Mouse (Mus musculus): Measurements from ENCODE around the gene Trim37.

Trim37 gene

DNA sequence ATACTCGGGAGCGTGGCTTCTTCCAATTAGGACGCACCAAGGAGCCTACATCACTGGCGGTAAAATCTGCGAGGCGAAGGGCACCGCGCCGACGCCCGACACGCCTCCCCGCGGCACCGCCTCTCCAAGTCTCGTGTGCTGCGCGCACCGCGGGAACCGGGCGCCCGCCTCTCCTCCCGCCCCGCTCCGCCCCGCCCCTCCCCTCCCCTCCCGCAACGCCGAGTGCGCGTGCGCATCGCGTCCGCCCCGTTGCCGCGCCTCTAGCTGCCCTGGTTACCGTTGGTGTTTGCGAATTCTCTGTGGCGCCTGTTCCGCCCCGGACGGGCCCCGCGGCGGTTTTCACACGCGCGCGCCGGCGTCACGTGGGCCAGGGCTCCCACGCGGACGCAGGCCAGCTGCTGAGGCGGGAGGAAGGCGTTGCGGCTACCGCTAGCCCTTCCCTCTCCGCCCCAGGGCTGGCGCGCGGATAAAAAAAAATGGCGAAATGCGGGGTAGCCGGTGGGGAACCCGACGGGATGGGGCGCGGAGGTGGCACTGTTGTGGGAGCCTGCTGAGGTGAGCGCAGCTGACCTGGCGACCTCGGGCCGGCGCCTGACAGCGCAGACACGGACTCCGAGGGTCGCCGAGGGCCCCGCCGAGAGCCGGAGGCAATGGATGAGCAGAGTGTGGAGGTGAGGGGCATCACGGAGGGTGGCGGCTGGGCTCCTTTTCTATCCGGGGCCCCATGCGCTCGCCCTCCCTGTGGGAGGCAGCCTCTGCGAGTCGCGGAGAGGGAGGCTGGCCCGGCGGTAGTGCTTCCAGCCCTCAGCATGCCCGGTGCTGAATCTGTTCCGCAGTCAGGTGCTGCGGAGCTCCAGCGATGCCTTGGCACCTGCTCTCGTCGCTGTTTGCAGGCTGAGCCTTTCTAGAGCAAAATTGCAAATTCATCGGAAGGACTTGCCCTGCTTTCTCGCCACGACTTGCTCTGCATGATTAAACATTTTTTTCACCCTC, at the start of gene Trim37:
Gene Trim37, plus strand, starts transcription at position 254 of the 993 bp plus-strand sequence.
- DNase-seq (ENCODE audit: low spot score): peak; percentile 86

DNA sequence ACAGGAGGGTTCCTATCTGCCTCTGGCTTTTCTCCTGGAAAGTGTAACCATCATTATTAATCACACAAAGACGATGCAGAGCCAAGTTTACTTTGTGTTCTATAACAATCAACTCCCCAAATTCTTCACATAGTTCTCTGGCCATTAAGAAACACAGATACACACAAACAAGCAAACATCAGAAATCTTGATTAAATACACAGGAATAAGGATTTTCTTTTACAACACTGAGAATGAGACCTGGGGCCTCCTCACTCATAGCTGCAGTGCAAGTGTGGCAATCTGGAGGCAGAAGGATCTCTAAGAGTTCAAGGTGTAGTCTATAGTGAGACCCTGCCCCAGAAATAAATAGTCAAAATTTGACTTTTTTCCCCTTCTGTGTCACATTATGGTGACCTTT, 43.2 kb upstream of the Trim37 start:
- DNase-seq (ENCODE audit: low spot score): no peak

DNA sequence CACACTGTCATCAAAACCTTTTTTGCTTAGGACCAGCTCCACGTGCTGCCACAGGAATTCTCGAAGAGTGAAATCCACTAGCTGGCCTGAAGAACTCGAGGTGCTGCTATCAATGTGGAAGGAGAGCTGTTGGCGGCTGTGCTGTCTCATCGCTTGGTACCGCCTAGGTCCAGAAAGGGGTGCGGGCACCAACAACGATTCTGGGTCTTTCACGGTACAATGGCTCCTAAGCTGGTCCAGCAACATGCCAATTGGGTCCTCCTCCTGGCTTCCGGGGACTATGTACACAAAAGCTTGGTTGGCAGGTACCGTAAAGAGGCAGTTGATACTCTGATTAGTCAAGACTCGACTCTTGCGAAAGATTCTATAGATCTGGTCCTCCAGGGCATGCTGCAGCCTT, 41.4 kb upstream of the Trim37 start:
- no peak for DNase-seq (ENCODE audit: low spot score)

DNA sequence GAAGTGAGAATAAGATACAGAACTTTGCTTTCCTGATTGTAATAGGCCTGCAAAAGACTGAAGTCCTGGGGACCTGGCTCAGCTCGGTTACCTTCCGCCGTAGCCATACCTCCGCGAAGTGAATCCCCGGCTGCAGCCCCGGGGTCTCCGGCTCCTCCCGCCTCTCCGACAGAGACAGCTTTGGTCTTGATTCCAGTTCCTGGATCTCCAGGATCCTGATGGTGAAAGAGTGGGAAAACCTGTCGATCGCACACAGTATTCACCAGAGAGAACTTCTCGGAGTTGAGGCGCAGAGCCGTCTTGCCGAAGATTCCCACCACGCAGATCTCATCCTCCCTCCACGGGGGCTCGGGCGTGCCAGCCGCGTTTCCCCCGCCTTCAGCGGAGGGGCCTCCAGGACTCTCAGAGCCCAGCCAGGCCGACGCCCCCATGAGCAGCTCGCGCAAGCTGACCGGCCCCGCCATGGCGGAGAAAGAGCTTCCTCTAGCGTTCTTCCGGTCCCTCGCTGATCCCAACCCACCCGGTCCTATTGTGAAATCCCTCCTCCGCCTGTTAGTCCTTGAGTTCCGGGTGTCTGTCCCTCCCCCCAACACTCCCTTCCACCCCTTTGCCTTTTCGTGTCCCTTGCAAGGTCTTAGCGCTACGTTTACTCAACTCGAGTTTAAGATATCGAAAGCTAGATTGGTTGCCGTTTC, 40.4 kb upstream of the Trim37 start, which contains the start of gene Smg8:
Gene Smg8, minus strand, starts transcription at position 485 of the 695 bp plus-strand sequence.
- DNase-seq (ENCODE audit: low spot score): peak; percentile 82

DNA sequence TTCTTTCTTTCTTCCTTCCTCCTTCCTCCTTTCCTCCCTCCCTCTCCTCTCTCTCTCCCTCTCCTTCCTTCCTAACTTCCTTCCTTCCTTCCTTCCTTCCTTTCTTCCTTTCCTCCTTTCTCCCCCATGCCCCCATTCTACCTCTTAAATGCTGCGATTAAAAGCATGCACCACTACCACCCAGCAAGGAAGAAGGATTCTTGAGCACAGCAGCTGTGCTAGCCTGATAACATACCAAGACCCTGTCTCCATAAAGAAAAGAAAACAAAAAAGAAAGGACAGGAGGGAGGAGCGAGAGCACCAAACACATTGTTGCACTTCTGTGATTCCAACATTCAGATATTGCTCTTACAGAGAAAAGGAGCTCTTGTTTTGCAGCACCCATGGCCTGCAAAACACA, 39.7 kb upstream of the Trim37 start:
- DNase-seq (ENCODE audit: low spot score): no peak

DNA sequence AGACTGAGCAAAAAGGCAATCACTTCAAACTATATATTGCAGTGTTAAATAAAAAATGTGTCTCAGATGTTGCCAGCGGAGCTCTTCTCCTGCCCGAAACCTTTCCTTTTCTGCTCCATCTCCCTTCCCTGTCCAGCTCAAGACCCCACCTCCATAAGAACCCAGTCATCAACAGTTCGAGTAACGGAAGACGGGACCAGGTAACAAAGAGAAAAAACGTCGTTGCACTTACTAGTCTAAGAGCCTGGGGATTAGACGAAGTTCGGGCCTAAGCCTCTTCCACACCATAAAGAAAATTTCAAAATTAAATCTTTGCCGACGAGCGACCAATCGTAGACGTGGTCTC, 18.5 kb upstream of the Trim37 start, which contains the start of gene Prr11:
Gene Prr11, minus strand, starts transcription at position 300 of the 346 bp plus-strand sequence.
- no peak for DNase-seq (ENCODE audit: low spot score)

DNA sequence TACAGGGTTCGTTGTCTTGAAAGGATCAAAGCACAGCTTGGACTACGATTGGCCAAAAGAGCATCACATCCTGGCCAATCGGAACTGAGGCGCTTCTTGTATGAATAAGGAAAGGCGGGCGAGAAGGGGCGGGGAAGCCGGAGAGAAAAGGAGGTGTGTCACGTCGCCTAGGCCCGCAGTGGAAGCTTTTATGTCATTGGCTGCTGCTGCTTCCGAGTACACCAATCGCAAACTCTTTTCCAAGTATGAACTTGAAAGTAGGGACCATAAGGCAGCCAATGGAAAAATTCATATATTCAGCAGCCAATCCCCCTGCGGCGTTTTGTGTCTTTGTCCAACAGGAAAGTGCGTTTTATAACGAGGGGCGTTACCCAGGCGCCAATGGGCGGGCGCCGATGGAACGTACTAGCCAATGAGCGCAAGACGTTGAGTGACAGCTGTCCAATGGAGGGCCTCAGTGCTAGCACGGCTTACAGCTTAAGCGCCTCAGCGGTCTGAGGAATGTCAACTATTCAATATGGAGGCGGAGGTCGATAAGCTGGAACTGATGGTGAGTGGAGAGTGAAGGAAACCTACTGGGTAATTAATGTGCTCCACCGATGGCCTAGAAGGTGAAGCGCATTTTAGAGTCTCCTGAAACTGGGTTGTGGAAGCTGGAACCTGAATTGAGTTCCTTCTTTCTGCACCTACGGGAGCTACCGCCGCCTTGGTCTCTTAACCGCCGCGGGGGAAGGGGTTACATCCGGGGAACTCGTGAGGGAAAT, 17.9 kb upstream of the Trim37 start, which contains the start of gene Ska2:
Gene Ska2, plus strand, starts transcription at position 480 of the 764 bp plus-strand sequence.
- peak; percentile 95 for DNase-seq (ENCODE audit: low spot score)

DNA sequence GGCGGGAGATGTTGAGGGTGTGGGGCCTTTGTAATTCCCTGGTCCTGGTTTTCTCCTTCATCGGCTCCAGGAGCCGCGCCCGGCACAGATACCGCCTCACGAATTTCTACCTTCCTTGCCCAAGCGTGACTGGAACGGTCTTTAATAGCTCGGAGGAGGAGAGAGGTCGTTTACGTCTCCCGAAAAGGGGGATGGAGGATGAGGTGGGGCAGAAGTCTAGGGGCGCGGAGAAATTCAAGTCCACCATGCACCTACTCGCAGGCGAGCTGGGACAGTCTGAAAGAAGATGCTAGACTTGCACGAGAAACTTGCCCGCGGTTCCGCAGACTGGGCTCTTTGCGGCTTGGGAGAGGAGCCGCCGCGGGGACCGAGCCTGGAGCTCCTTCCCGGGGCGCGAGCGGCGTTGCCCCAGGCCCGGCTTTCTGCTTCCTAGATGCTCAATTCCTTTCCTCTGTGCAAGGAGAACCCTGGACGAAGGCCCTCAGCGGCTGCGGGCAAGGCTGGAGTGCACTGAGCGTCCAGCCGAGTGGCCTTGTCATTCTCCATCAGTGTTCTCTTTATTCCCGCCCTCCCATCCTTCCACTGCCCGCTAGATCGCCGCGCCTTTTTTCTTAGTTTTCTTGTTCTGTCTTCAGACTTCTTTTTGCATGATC, 17.2 kb upstream of the Trim37 start:
- peak; percentile 59 for DNase-seq (ENCODE audit: low spot score)

GRCm38 (mm10) chr11:87110172-87110909, 16.5 kb upstream of the Trim37 start:
- no peak for DNase-seq (ENCODE audit: low spot score)

DNA sequence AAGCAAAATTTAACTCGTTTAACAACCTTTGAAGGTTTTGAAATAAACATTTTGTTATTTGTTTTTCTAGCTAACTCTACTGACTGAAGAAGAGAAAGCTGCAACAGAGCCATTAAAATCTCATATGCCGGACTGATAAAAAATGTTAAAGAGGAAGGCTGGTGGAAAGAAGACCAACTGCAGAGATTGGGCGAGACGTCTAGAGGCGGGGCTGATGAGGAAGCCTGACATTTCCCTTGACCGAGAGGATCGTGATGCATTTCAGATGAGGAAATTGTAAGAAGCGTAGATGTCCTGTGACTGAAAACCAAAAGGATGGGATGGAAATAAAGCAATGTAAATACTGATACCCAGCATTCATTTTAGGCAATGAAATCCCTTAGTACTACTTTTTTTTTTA, 5.0 kb upstream of the Trim37 start:
- no peak for DNase-seq (ENCODE audit: low spot score)

DNA sequence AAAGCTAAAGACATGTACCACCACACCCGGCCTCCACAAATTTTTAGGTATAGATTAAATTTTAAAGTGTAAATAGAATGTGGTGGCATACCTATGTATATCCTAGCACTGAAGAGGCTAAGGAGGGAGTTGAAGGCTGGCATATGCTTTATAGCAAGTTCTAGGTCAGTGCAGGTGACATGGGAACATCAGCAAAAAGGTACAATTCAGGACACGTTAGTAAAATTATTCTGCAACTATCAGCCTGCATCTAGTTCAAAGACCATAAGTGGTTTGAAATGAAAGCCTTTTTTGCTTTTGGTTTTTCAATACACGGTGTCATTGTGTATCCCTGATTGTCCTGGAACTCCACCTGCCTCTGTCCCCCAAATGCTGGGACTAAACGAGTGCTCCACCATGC, 1.3 kb upstream of the Trim37 start:
- no peak for DNase-seq (ENCODE audit: low spot score)

GRCm38 (mm10) chr11:87126281-87126823, 525 bp upstream of the Trim37 start:
- DNase-seq (ENCODE audit: low spot score): no peak

- no peak for DNase-seq (ENCODE audit: low spot score)
These were observed 9.4 kb downstream of the Trim37 start for GRCm38 (mm10) chr11:87136233-87136632.

DNA sequence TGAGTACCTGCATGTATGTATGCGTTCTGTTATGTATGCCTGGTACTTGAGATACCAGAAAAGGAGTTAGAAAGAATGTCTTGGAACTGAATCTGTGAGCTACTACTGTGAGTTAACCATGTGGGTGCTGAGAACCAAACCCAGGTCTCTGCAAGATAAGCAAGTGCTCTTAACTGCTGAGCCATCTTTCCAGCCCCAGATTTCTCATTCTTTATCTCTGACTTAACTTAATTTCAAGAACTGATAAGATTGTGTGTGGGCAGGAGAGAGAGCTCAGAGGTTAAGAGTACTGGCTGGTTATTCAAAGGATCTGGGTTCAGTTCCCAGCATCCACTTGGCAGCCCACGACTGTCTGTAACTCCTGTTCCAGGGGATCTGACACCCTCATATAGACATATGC, 31.1 kb downstream of the Trim37 start:
- DNase-seq (ENCODE audit: low spot score): no peak

GRCm38 (mm10) chr11:87162687-87163086, 35.8 kb downstream of the Trim37 start:
- no peak for DNase-seq (ENCODE audit: low spot score)

DNA sequence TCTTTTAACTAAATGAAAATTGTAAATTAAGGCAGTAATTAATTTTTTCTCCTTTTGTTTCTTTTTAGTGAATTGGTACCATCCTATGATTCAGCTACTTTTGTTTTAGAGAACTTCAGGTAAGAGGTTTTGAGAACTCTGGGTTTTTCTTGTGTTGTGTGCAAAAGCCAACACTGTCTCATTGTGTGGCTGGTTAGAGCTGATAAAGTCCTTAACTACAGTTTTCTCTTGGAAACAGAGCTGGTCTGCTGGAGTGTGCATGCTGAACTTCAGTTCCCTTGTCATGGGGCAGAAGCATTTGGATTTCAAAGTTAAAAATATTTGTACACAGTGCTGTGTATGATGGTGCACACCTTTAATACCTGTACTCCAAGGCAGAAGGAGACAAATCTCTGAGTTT, 36.9 kb downstream of the Trim37 start:
- DNase-seq (ENCODE audit: low spot score): no peak

GRCm38 (mm10) chr11:87173625-87174024, 46.7 kb downstream of the Trim37 start:
- DNase-seq (ENCODE audit: low spot score): no peak

- no peak for DNase-seq (ENCODE audit: low spot score)
These were observed 48.2 kb downstream of the Trim37 start for GRCm38 (mm10) chr11:87175031-87175430.

DNA sequence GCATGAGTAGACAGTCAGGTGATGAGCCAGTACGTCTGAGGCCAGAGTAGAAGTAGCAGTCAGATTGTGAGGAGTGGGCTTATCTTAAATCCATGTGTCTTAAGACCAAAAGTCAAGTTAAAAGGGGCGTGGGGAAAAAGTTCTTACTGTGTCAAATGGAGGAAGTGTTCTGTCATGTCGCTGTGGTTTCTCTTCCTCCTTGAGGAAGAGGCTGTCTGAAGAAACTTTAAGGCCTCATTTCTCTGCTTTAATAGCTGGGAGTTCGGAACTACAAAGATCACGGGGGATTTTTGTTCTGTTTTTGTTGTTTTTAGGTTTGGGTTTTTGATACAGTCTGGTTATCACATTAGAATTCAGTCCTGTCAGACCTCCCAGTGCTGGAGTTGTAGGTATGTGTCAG, 85.4 kb downstream of the Trim37 start:
- no peak for DNase-seq (ENCODE audit: low spot score)

GRCm38 (mm10) chr11:87222686-87223085, 95.8 kb downstream of the Trim37 start:
- no peak for DNase-seq (ENCODE audit: low spot score)

GRCm38 (mm10) chr11:87227056-87227455, 100.2 kb downstream of the Trim37 start:
- DNase-seq (ENCODE audit: low spot score): no peak
